Mouse (Mus musculus) heart, postnatal 14 days (tissue): ENCODE measurements at regions not wholly inside any gene's neighbourhood (a gene's known extent, or its start where the extent isn't known, plus 50 kb on each side); places are given as distances from the start of the nearest gene placed in this dataset.

Experiments used
- DNase-seq, 2 experiments: peaks; one replicate each; pipeline ENCODE4 v3.0.0; 2021 to 2022
- intact Hi-C: fragments of 180-260 bp; cut with DNase I; formaldehyde crosslinking; loops from one replicate; pipeline ENCODE4 v1.15.1; 2025

- intact Hi-C loops, result no loop called here
- no peak for DNase-seq
Observed at GRCm38 (mm10) chr2:72794501-72794900, 185.7 kb downstream of the Sp3 start.

GRCm38 (mm10) chr2:72797002-72797718 is 183.1 kb downstream of the Sp3 start:
- intact Hi-C loops, result no loop called here
- no peak for DNase-seq

- DNase-seq, result no peak
- intact Hi-C loops, result no loop called here
Observed at GRCm38 (mm10) chr2:72800696-72801095, 179.6 kb downstream of the Sp3 start.

- no peak for DNase-seq
- intact Hi-C loops, result no loop called here
Observed at GRCm38 (mm10) chr2:72813282-72813974, 166.8 kb downstream of the Sp3 start.

- intact Hi-C loops, result no loop called here
- peak; percentile 9 to 13 for DNase-seq
Observed at GRCm38 (mm10) chr2:72825251-72825650, 155.0 kb downstream of the Sp3 start.

- intact Hi-C loops, result no loop called here
- DNase-seq, result no peak
Observed at GRCm38 (mm10) chr2:72829139-72829538, 151.1 kb downstream of the Sp3 start.

GRCm38 (mm10) chr2:72832770-72833169 is 147.5 kb downstream of the Sp3 start:
- intact Hi-C loops, result no loop called here
- DNase-seq, result no peak

GRCm38 (mm10) chr2:72838085-72838727 is 142.0 kb downstream of the Sp3 start:
- intact Hi-C loops, result no loop called here
- DNase-seq, result peak in 1 of 2 experiments; percentile 14

- peak in 1 of 2 experiments; percentile 31 for DNase-seq
- intact Hi-C loops, result no loop called here
Observed at GRCm38 (mm10) chr2:72839673-72840072, 140.6 kb downstream of the Sp3 start.

GRCm38 (mm10) chr2:72841367-72841766 is 138.9 kb downstream of the Sp3 start:
- intact Hi-C loops, result no loop called here
- peak in 1 of 2 experiments; percentile 23 for DNase-seq

GRCm38 (mm10) chr2:72843610-72844009 is 136.6 kb downstream of the Sp3 start:
- DNase-seq, result peak in 1 of 2 experiments; percentile 21
- intact Hi-C loops, result no loop called here

- DNase-seq, result peak; percentile 13 to 22
- intact Hi-C loops, result no loop called here
Observed at GRCm38 (mm10) chr2:72849441-72850192, 130.6 kb downstream of the Sp3 start.

GRCm38 (mm10) chr2:72852509-72852908 is 127.7 kb downstream of the Sp3 start:
- no peak for DNase-seq
- intact Hi-C loops, result no loop called here

- intact Hi-C loops, result no loop called here
- DNase-seq, result no peak
Observed at GRCm38 (mm10) chr2:72855276-72855970, 124.8 kb downstream of the Sp3 start.

- intact Hi-C loops, result no loop called here
- no peak for DNase-seq
Observed at GRCm38 (mm10) chr2:72855971-72856755, 124.1 kb downstream of the Sp3 start.

GRCm38 (mm10) chr2:72857377-72857776 is 122.9 kb downstream of the Sp3 start:
- intact Hi-C loops, result no loop called here
- DNase-seq, result no peak

GRCm38 (mm10) chr2:72865462-72866365 is 114.5 kb downstream of the Sp3 start:
- intact Hi-C loops, result no loop called here

GRCm38 (mm10) chr2:72866366-72866688 is 113.9 kb downstream of the Sp3 start:
- intact Hi-C loops, result no loop called here
- DNase-seq, result no peak

More at GRCm38 (mm10) chr2:72865462-72866365, 114.5 kb downstream of the Sp3 start:
- DNase-seq, result no peak

- intact Hi-C loops, result no loop called here
Observed at GRCm38 (mm10) chr2:72868173-72868572, 112.1 kb downstream of the Sp3 start.

More at GRCm38 (mm10) chr2:72868173-72868572, 112.1 kb downstream of the Sp3 start:
- DNase-seq, result no peak
